Mouse (Mus musculus): ENCODE measurements around the gene Ccdc50. TPM values are rescaled to one million over a fixed set of nuclear protein-coding genes. Genes with fewer than 3 reads are reported as not detected.

Gene Ccdc50
- polyA plus RNA-seq, 1 experiment from 2014 or later = 67.8 TPM

DNA sequence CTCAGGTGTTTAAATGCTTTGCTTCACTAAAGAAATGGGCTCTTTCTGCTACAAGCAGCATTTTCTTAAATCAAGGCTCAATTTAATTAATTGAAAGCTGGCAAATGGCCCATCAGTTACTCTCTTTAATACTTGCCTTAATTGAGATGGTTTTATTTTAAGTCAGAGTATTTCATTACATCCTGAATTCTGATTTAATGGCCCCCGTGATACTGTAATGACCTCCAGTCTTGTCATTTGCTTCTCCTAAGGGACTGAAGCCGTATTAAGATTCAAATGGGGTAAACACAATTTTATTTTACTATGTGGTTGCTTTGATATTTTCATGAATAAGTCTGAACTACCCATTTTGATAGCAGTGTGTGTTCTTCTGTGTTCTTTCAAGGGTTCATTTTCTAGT is 18.0 kb upstream of the Ccdc50 start:
- 81% methylated on average over 2 of the region's 2 CpGs for WGBS
- Histone ChIP-seq H3K27ac (replicated peaks; ENCODE audit: low read depth, low read length) (no peak overlapping the region), H3K9ac (replicated peaks; ENCODE audit: low read length) (no peak overlapping the region), H3K4me1 (ENCODE audit: control insufficient read depth, insufficient read depth, low read length) (no peaks in the 10 kb centered on the region), H3K4me2 (ENCODE audit: low read depth, low read length) (no peak overlapping the region), H3K27me3 (ENCODE audit: control insufficient read depth, insufficient read depth, low read length) (no peaks in the 10 kb centered on the region), H3K4me3 (ENCODE audit: low read depth, low read length) (no peak overlapping the region), H3K9me3 (replicated peaks; ENCODE audit: control insufficient read depth, low read length) (no peaks in the 10 kb centered on the region), H3K36me3 (replicated peaks; ENCODE audit: control insufficient read depth, insufficient read depth, low read depth, low read length) (no peaks in the 10 kb centered on the region)
- ATAC-seq (replicated peaks; ENCODE audit: insufficient number of reproducible peaks, low FRiP score, low TSS enrichment, low read depth) (no peak), DNase-seq (ENCODE audit: low spot score) (no peak)

DNA sequence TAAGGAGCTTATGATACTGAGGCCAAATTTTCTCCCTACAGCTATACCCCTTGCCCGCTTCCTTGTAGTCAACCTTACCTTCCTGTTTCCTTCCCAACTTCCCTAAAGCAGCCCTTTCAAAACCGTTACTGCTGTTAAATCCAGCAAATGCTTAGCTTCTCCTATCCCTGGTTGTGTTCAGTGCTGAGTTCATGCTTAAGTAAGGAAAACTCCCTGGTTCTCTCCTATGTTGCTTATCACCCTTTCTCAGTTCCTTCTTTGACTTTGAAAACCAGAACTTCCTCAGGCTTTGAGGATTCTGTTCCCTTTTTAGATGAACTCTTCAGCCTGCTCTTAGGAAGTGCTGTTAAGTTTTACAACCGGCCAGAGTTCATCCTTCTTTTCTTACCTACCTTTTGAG is 14.5 kb upstream of the Ccdc50 start:
- H3K4me3 ChIP-seq (ENCODE audit: low read depth, low read length) = no peak overlapping the region
- no peaks in the 10 kb centered on the region for H3K36me3 ChIP-seq (replicated peaks; ENCODE audit: control insufficient read depth, insufficient read depth, low read depth, low read length)
- H3K27ac ChIP-seq (replicated peaks; ENCODE audit: low read depth, low read length) = no peak overlapping the region
- H3K9ac ChIP-seq (replicated peaks; ENCODE audit: low read length) = no peak overlapping the region
- no peaks in the 10 kb centered on the region for H3K9me3 ChIP-seq (replicated peaks; ENCODE audit: control insufficient read depth, low read length)
- no peaks in the 10 kb centered on the region for H3K27me3 ChIP-seq (ENCODE audit: control insufficient read depth, insufficient read depth, low read length)
- 86% methylated on average over 3 of the region's 3 CpGs for WGBS
- DNase-seq (ENCODE audit: low spot score) (no peak), ATAC-seq (replicated peaks; ENCODE audit: insufficient number of reproducible peaks, low FRiP score, low TSS enrichment, low read depth) (no peak)
- no peak overlapping the region for H3K4me2 ChIP-seq (ENCODE audit: low read depth, low read length)
- no peaks in the 10 kb centered on the region for H3K4me1 ChIP-seq (ENCODE audit: control insufficient read depth, insufficient read depth, low read length)

DNA sequence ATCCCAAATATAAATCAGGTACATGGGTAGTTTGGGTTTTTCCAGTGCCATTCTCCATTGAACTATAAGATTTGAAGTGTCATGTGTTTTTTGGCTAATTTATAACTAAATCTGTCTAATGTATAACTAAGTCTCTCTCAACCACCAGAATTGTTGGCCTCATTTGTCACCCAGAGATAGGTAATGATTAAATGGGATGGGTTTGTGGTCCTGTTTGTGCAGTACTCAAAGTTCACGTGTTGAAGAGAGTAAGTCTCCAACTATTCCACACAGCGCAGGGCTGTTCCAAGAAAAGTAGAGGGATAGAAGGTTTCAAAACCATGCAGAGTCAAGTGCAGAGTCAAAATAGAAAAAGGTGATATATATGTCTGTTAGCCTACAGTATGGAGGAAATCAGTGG is 13.4 kb upstream of the Ccdc50 start:
- Histone ChIP-seq H3K36me3 (replicated peaks; ENCODE audit: control insufficient read depth, insufficient read depth, low read depth, low read length) (no peaks in the 10 kb centered on the region), H3K27me3 (ENCODE audit: control insufficient read depth, insufficient read depth, low read length) (no peaks in the 10 kb centered on the region), H3K27ac (replicated peaks; ENCODE audit: low read depth, low read length) (no peak overlapping the region), H3K9ac (replicated peaks; ENCODE audit: low read length) (no peak overlapping the region), H3K4me3 (ENCODE audit: low read depth, low read length) (no peak overlapping the region), H3K4me2 (ENCODE audit: low read depth, low read length) (no peak overlapping the region), H3K9me3 (replicated peaks; ENCODE audit: control insufficient read depth, low read length) (no peaks in the 10 kb centered on the region), H3K4me1 (ENCODE audit: control insufficient read depth, insufficient read depth, low read length) (no peaks in the 10 kb centered on the region)
- DNase-seq (ENCODE audit: low spot score) (no peak), ATAC-seq (replicated peaks; ENCODE audit: insufficient number of reproducible peaks, low FRiP score, low TSS enrichment, low read depth) (no peak)
- WGBS = 89% methylated on average over 2 of the region's 2 CpGs

DNA sequence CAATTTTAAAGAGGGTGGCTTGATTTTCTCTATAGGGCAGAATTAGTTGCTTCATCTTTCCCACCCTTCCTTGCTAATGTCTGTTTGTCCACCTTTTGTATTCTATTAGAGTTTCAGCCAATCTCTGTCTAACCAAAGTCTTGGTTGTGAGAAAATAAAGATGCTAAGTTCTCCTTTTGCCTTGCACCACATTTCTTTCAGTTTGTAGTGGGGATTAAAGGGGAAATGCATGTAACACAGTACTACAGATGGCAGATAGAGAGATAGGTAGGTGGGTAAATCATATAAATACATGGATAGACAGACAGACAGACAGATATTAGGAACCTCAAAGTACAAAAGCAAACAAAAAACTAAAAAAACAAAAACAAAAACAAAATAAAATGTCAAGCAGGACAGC is 12.1 kb upstream of the Ccdc50 start:
- no peak overlapping the region for H3K27ac ChIP-seq (replicated peaks; ENCODE audit: low read depth, low read length)
- H3K9me3 ChIP-seq (replicated peaks; ENCODE audit: control insufficient read depth, low read length) = no peaks in the 10 kb centered on the region
- no peak for ATAC-seq (replicated peaks; ENCODE audit: insufficient number of reproducible peaks, low FRiP score, low TSS enrichment, low read depth)

DNA sequence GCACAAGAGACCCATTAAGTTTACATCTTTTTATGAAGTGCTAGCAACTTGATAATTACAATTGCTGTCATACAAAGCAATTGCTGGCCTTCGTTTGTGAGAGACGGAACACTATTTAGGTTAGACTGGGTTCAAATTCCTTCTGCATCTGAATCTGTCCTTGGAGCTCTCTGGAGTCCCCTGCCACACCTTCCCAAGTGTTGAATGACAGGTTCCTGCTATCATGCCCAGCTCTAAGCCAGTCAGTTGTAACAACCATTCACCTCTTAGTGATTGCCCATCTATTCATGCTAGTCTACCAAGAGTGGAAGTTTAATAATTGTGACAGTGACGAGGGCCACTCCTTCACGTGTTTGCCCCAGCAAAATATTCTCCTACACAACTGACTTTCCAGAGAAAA is 6.5 kb upstream of the Ccdc50 start:
- Histone ChIP-seq H3K4me3 (ENCODE audit: low read depth, low read length) (no peak overlapping the region), H3K4me1 (ENCODE audit: control insufficient read depth, insufficient read depth, low read length) (no peaks in the 10 kb centered on the region), H3K36me3 (replicated peaks; ENCODE audit: control insufficient read depth, insufficient read depth, low read depth, low read length) (no peaks in the 10 kb centered on the region), H3K9ac (replicated peaks; ENCODE audit: low read length) (no peak overlapping the region), H3K4me2 (ENCODE audit: low read depth, low read length) (no peak overlapping the region), H3K27me3 (ENCODE audit: control insufficient read depth, insufficient read depth, low read length) (no peaks in the 10 kb centered on the region), H3K27ac (replicated peaks; ENCODE audit: low read depth, low read length) (no peak overlapping the region), H3K9me3 (replicated peaks; ENCODE audit: control insufficient read depth, low read length) (no peaks in the 10 kb centered on the region)
- no peak for ATAC-seq (replicated peaks; ENCODE audit: insufficient number of reproducible peaks, low FRiP score, low TSS enrichment, low read depth)
- 87% methylated on average over 4 of the region's 4 CpGs for whole genome bisulfite sequencing
- DNase-seq (ENCODE audit: low spot score) = no peak

More for the DNA sequence above, 12.1 kb upstream of the Ccdc50 start:
- DNase-seq (ENCODE audit: low spot score) = no peak
- no peaks in the 10 kb centered on the region for H3K27me3 ChIP-seq (ENCODE audit: control insufficient read depth, insufficient read depth, low read length)
- no peak overlapping the region for H3K4me2 ChIP-seq (ENCODE audit: low read depth, low read length)
- no peaks in the 10 kb centered on the region for H3K36me3 ChIP-seq (replicated peaks; ENCODE audit: control insufficient read depth, insufficient read depth, low read depth, low read length)
- no peak overlapping the region for H3K9ac ChIP-seq (replicated peaks; ENCODE audit: low read length)
- no peak overlapping the region for H3K4me3 ChIP-seq (ENCODE audit: low read depth, low read length)
- no peaks in the 10 kb centered on the region for H3K4me1 ChIP-seq (ENCODE audit: control insufficient read depth, insufficient read depth, low read length)

DNA sequence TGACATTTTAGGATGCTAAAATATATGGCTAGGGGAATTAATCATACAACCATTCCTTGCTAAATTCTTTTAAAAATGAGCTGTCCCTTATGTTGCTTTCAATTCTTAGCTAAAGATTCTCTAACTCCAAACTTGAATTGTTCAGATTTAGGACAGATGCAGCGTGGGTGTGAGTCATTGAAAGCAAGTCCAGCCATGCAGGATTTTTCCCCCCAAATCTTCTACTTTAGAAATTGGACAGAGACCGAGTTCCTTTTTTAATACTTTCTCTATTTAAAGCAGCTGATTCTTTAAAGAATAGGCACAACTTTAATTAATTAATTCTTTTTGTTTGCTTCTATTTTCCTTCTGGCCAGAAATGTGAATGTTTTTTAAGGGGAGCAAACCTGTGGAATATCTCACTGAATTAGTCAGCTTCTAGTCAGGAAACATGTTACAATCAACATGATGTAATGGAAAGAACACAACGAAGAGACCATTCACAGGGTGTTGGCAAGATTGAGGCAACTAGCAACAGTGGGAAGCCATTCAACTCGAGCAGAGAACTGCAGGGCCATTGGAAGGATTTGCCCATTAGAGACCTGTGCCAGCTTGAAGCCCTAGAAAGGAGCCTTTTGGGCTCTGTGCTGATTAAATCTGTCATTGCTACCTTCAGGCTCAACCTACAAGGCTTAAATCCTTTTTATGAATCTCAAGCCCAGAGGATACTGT is 3.6 kb upstream of the Ccdc50 start:
- H3K36me3 ChIP-seq (replicated peaks; ENCODE audit: control insufficient read depth, insufficient read depth, low read depth, low read length) = no peaks in the 10 kb centered on the region
- H3K4me2 ChIP-seq (ENCODE audit: low read depth, low read length) = no peak overlapping the region
- no peaks in the 10 kb centered on the region for H3K27me3 ChIP-seq (ENCODE audit: control insufficient read depth, insufficient read depth, low read length)
- no peak overlapping the region for H3K9ac ChIP-seq (replicated peaks; ENCODE audit: low read length)
- DNase-seq (ENCODE audit: low spot score) = no peak
- no peak overlapping the region for H3K4me3 ChIP-seq (ENCODE audit: low read depth, low read length)
- 74% methylated on average over 4 of the region's 4 CpGs for WGBS
- H3K9me3 ChIP-seq (replicated peaks; ENCODE audit: control insufficient read depth, low read length) = no peaks in the 10 kb centered on the region
- ATAC-seq (replicated peaks; ENCODE audit: insufficient number of reproducible peaks, low FRiP score, low TSS enrichment, low read depth) = no peak
- H3K27ac ChIP-seq (replicated peaks; ENCODE audit: low read depth, low read length) = no peak overlapping the region
- H3K4me1 ChIP-seq (ENCODE audit: control insufficient read depth, insufficient read depth, low read length) = no peaks in the 10 kb centered on the region

DNA sequence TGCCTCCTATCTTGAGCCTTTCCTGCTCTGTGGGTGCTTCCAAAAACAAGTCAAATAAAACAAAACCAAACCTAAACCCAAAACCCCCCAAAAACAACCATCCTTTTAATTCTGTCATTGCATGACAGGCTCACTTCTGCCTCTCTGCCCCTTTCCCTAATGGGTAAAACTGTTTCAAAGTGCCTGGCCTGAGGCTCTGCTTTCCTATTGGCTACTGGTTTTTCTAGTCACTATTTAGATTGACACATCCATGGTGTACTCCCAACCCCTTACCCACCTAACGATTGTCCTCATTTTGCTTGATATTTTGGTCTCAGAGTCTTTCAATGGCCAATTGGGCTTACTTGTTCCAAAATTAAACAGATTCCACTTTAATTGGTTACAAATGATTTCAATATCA is 3.0 kb upstream of the Ccdc50 start:
- Histone ChIP-seq H3K9me3 (replicated peaks; ENCODE audit: control insufficient read depth, low read length) (no peaks in the 10 kb centered on the region), H3K9ac (replicated peaks; ENCODE audit: low read length) (no peak overlapping the region), H3K4me1 (ENCODE audit: control insufficient read depth, insufficient read depth, low read length) (no peaks in the 10 kb centered on the region), H3K27ac (replicated peaks; ENCODE audit: low read depth, low read length) (no peak overlapping the region), H3K4me3 (ENCODE audit: low read depth, low read length) (no peak overlapping the region), H3K36me3 (replicated peaks; ENCODE audit: control insufficient read depth, insufficient read depth, low read depth, low read length) (no peaks in the 10 kb centered on the region), H3K4me2 (ENCODE audit: low read depth, low read length) (no peak overlapping the region), H3K27me3 (ENCODE audit: control insufficient read depth, insufficient read depth, low read length) (no peaks in the 10 kb centered on the region)
- DNase-seq (ENCODE audit: low spot score) (no peak), ATAC-seq (replicated peaks; ENCODE audit: insufficient number of reproducible peaks, low FRiP score, low TSS enrichment, low read depth) (no peak)
- WGBS = 75% methylated on average over 1 of the region's 1 CpGs

DNA sequence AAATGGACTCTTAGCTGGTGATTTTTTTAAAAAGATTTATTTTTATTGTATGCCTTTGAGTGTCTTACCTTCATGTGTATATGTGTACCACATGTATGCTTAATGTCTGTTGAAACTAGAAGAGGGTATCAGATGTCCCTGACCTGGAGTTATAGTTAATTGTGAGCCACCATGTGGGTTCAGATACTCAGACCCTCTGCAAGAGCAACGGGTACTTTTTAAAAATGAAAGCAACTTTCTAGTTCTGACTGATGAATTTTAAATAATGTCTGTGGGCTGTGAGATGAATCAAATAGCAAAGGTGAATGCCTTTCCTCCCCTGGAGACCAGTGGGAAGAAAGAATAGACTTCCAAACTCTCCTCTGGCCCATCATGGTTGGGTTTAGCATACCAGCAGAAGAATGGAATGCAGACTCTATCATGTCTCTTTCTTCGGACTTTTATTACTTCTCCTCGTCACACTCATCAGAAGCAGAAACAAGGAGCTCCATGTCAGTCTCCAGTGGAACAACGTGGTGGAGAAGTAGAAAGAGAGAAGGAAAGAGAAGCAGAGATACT is 1.7 kb upstream of the Ccdc50 start:
- H3K27ac ChIP-seq (replicated peaks; ENCODE audit: low read depth, low read length) = no peak overlapping the region
- H3K36me3 ChIP-seq (replicated peaks; ENCODE audit: control insufficient read depth, insufficient read depth, low read depth, low read length) = no peaks in the 10 kb centered on the region
- no peak overlapping the region for H3K4me3 ChIP-seq (ENCODE audit: low read depth, low read length)
- no peak for ATAC-seq (replicated peaks; ENCODE audit: insufficient number of reproducible peaks, low FRiP score, low TSS enrichment, low read depth)
- no peaks in the 10 kb centered on the region for H3K9me3 ChIP-seq (replicated peaks; ENCODE audit: control insufficient read depth, low read length)
- H3K4me1 ChIP-seq (ENCODE audit: control insufficient read depth, insufficient read depth, low read length) = no peaks in the 10 kb centered on the region
- no peak overlapping the region for H3K9ac ChIP-seq (replicated peaks; ENCODE audit: low read length)
- no peaks in the 10 kb centered on the region for H3K27me3 ChIP-seq (ENCODE audit: control insufficient read depth, insufficient read depth, low read length)
- DNase-seq (ENCODE audit: low spot score) = no peak
- WGBS = 76% methylated on average over 4 of the region's 4 CpGs
- no peak overlapping the region for H3K4me2 ChIP-seq (ENCODE audit: low read depth, low read length)

Data from embryonic facial prominence, embryonic 11.5 days (tissue).